Mouse (Mus musculus): Measurements from ENCODE around the gene Ifih1.

GRCm38 (mm10) chr2:62645475-62645874 is 580 bp downstream of the Ifih1 start:
- TF ChIP-seq CTCF (IDR thresholded peaks at IDR 0.05; ENCODE audit: extremely low read depth, insufficient read depth, insufficient read length, insufficient replicate concordance): no peak
- TF ChIP-seq POLR2A (IDR thresholded peaks at IDR 0.05; ENCODE audit: low read depth, low read length): no peak
